Mouse (Mus musculus): ENCODE data around the gene Irs1. TPM values are rescaled to one million over a fixed set of nuclear protein-coding genes. Genes with fewer than 3 reads are reported as not detected.

Gene Irs1
- total and polyA plus RNA-seq, 2 experiments from 2014 or later: 4.4 to 40.0 TPM

DNA sequence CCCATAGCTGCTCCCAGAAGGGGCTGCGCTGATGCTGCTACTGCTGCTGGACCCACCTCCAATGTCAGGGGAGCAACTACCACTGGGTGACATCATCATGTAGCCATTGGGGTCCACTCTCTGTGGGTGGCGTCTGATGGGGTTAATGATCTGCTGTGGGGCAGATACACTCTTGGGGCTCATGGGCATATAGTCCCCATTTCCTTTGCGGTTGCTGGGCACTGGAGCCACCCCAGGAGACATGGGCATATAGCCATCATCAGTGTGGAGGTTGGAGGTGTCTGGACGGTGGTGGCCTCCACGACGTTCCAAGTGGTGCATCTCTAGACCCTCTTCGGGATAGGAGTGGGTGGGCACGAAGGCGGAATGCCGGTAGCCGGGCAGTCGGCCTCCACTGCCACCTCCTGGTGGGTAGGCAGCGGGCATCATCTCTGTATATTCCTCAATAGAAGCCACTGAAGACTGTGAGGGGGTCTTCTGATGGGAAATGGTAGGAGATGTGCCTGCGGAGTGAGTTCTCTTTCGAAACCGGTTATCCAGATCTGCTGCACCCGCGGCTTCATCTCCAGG, 2.7 kb downstream of the Irs1 start:
- WGBS: 57% methylated on average over 18 of the region's 18 CpGs
- DNase-seq (ENCODE audit: low spot score) (no peak), ATAC-seq (ENCODE audit: insufficient read depth, low read depth) (no peak)
- peaks cover 19% of the 10 kb centered on the region; the same call in 1 of the 2 replicates for H3K4me1 ChIP-seq (ENCODE audit: control insufficient read depth, insufficient read depth)
- H3K9ac ChIP-seq (replicated peaks; ENCODE audit: low read depth, low read length): peak overlapping the region; percentile 80; the same call in 1 of the 2 replicates
- H3K4me3 ChIP-seq (ENCODE audit: low read depth, low read length): peak overlapping the region; percentile 78
- peak overlapping the region; percentile 96; the same call in 1 of the 2 replicates for H3K27ac ChIP-seq (ENCODE audit: low read depth)
- no peaks in the 10 kb centered on the region for H3K36me3 ChIP-seq (replicated peaks; ENCODE audit: control insufficient read depth, insufficient read depth, low read length)
- H3K9me3 ChIP-seq (replicated peaks; ENCODE audit: control insufficient read depth, low read length): no peaks in the 10 kb centered on the region
- H3K4me2 ChIP-seq (ENCODE audit: low read depth, low read length): peak overlapping the region; percentile 90
- H3K27me3 ChIP-seq (ENCODE audit: control insufficient read depth, insufficient read depth, low read length): peaks cover 4% of the 10 kb centered on the region; the same call in 1 of the 2 replicates
- no peak for TF ChIP-seq EP300 (IDR thresholded peaks at IDR 0.05; ENCODE audit: low read depth)
- TF ChIP-seq CTCF (IDR thresholded peaks at IDR 0.05; ENCODE audit: low read depth): peak; percentile 55

DNA sequence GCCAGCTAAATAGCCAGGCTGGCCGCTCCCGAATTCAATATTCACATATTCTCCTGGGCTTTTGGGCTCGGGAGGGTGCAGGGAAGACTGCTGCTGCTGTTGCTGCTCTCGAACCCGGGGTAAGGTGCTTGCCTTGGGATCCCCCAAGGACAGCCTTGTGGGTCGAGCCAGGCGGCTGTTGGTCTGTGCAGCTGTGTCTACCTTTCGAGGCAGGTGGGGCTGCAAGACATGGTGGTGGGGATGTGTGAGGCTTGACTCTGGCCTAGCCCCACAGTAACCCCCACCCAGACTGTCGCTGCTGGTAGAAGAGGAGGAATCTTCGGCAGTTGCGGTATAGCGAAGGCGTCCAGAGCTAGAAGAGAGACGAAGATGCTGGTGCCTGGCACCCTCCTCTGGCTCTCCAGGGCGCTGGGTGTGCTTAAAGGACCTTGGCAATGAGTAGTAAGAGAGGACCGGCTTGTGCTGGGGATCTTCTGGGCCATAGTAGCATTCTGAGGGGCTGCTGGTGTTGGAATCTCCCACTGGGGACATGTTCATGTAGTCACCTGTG, 3.4 kb downstream of the Irs1 start:
- ATAC-seq (ENCODE audit: insufficient read depth, low read depth): no peak
- TF ChIP-seq EP300 (IDR thresholded peaks at IDR 0.05; ENCODE audit: low read depth) (no peak), CTCF (IDR thresholded peaks at IDR 0.05; ENCODE audit: low read depth) (no peak)
- H3K36me3 ChIP-seq (replicated peaks; ENCODE audit: control insufficient read depth, insufficient read depth, low read length): no peaks in the 10 kb centered on the region
- H3K27me3 ChIP-seq (ENCODE audit: control insufficient read depth, insufficient read depth, low read length): peaks cover 4% of the 10 kb centered on the region; the same call in 1 of the 2 replicates
- DNase-seq (ENCODE audit: low spot score): no peak
- peaks cover 19% of the 10 kb centered on the region; the same call in 1 of the 2 replicates for H3K4me1 ChIP-seq (ENCODE audit: control insufficient read depth, insufficient read depth)
- 54% methylated on average over 16 of the region's 16 CpGs for WGBS
- H3K9me3 ChIP-seq (replicated peaks; ENCODE audit: control insufficient read depth, low read length): no peaks in the 10 kb centered on the region
- H3K4me2 ChIP-seq (ENCODE audit: low read depth, low read length): peak overlapping the region; percentile 90
- H3K27ac ChIP-seq (ENCODE audit: low read depth): peak overlapping the region; percentile 96
- H3K4me3 ChIP-seq (ENCODE audit: low read depth, low read length): peak overlapping the region; percentile 78
- peak overlapping the region; percentile 80 for H3K9ac ChIP-seq (replicated peaks; ENCODE audit: low read depth, low read length)

DNA sequence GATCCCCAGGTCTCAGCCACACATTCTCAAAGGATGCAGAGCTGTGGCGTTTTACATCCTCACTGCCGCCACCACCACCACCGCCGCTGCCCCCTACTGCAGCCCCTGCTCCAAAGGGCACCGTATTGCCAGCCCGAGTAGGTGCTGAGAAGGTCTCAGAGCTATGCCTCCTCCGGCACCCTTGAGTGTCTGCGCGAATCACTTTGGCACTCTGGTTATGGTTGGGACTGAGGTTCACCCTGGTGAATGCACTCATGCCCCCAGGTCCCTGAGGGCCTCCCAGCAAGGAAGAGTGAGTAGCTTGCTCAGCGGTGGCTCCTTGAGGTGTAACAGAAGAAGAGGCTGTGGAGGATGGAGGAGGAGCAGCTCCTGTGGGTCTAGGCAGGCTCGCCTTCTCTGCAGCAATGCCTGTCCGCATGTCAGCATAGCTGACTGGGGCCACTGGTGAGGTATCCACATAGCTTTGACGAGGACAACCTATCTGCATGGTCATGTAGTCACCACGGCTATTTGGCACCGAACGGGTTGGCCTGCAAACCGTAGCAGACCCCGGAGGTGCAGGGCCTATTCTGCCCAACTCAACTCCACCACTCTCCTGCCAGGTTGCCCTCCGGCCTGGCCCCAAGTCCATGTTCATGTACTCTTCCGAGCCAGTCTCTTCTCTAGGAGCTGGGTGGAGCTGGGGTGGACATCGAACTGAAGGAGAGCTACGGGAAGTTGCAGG, 4.0 kb downstream of the Irs1 start:
- H3K27ac ChIP-seq (ENCODE audit: low read depth): peak overlapping the region; percentile 96
- H3K9ac ChIP-seq (replicated peaks; ENCODE audit: low read depth, low read length): peak overlapping the region; percentile 80
- H3K4me1 ChIP-seq (ENCODE audit: control insufficient read depth, insufficient read depth): peaks cover 19% of the 10 kb centered on the region; the same call in 1 of the 2 replicates
- H3K9me3 ChIP-seq (replicated peaks; ENCODE audit: control insufficient read depth, low read length): no peaks in the 10 kb centered on the region
- peak overlapping the region; percentile 78 for H3K4me3 ChIP-seq (ENCODE audit: low read depth, low read length)
- DNase-seq (ENCODE audit: low spot score): no peak
- H3K36me3 ChIP-seq (replicated peaks; ENCODE audit: control insufficient read depth, insufficient read depth, low read length): no peaks in the 10 kb centered on the region
- H3K4me2 ChIP-seq (ENCODE audit: low read depth, low read length): peak overlapping the region; percentile 90
- TF ChIP-seq EP300 (IDR thresholded peaks at IDR 0.05; ENCODE audit: low read depth) (0 out of 2 replicates have a peak, but pooled peaks have one; percentile 14), CTCF (IDR thresholded peaks at IDR 0.05; ENCODE audit: low read depth) (no peak)
- no peak for ATAC-seq (ENCODE audit: insufficient read depth, low read depth)
- H3K27me3 ChIP-seq (ENCODE audit: control insufficient read depth, insufficient read depth, low read length): peaks cover 4% of the 10 kb centered on the region; the same call in 1 of the 2 replicates
- WGBS: 32% methylated on average over 22 of the region's 22 CpGs

DNA sequence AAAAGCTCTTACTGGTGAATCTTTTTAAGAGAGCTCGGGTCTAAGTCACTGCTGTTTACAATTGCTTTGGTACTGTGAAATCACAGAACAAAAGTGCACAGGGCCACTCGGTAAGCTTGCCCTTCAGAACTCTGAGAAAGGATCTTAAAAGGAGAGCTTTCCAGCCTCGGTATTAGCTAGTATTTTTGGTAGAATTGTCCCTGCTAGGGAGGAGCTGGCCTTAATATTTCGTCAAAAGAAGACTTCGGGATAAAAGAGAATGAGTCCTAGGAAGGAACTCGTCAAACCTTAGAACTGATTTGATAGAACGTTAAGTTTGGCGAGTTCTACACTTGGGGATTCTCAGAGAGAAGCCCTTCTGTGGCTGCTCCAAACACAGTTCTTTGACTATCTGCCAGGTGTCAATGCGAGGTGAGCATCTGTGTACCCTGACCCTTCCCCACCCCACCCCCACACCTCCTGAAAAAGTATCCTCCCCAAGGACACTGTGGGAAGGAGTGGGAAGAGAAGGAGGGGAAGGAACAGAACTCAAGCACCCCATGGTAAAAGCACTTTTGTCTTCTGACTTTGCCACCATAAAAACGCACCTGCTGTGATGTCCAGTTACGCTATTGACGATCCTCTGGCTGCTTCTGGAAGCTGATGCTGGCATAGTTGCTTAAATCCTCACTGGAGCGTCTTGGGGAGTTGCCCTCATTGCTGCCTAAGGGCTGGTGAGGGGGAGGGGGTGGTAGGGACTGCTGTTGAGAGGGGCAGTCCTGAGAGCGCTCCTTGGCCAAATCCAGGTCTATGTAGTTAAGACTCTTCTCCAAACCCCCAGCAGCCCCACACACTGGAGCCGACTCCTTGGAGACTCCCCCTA, 4.8 kb downstream of the Irs1 start:
- no peaks in the 10 kb centered on the region for H3K9me3 ChIP-seq (replicated peaks; ENCODE audit: control insufficient read depth, low read length)
- DNase-seq (ENCODE audit: low spot score): no peak
- peaks cover 19% of the 10 kb centered on the region; the same call in 1 of the 2 replicates for H3K4me1 ChIP-seq (ENCODE audit: control insufficient read depth, insufficient read depth)
- H3K36me3 ChIP-seq (replicated peaks; ENCODE audit: control insufficient read depth, insufficient read depth, low read length): no peaks in the 10 kb centered on the region
- H3K27ac ChIP-seq (ENCODE audit: low read depth): peak overlapping the region; percentile 96
- peak overlapping the region; percentile 78 for H3K4me3 ChIP-seq (ENCODE audit: low read depth, low read length)
- WGBS: 18% methylated on average over 15 of the region's 15 CpGs
- peaks cover 4% of the 10 kb centered on the region; the same call in 1 of the 2 replicates for H3K27me3 ChIP-seq (ENCODE audit: control insufficient read depth, insufficient read depth, low read length)
- ATAC-seq (ENCODE audit: insufficient read depth, low read depth): no peak
- peak overlapping the region; percentile 80 for H3K9ac ChIP-seq (replicated peaks; ENCODE audit: low read depth, low read length)
- peak overlapping the region; percentile 90 for H3K4me2 ChIP-seq (ENCODE audit: low read depth, low read length)
- no peak for TF ChIP-seq EP300 (IDR thresholded peaks at IDR 0.05; ENCODE audit: low read depth)
- TF ChIP-seq CTCF (IDR thresholded peaks at IDR 0.05; ENCODE audit: low read depth): no peak
